Mouse (Mus musculus) MEL (cell line): Measurements from ENCODE around the gene Pms1. TPM values are rescaled to one million over a fixed set of nuclear protein-coding genes. Genes with fewer than 3 reads are reported as not detected.

Source experiments
- DNase-seq: peaks from one replicate; pipeline ENCODE4 v3.0.0; 2011; ENCODE audit warnings: low read depth, low spot score
- H3K27ac ChIP-seq: 2 replicates; pipeline ENCODE4 v1.5.1; 2012; ENCODE audit warnings: low read depth, mild to moderate bottlenecking, control low read depth, low read length, moderate library complexity; ENCODE audit not compliant: control insufficient read depth
- H3K27me3 ChIP-seq, 2 experiments: fragments of 150-350 bp in 1 of 2; sonication (generic) in 1 of 2; 2 replicates each; pipeline ENCODE4 v1.6.1; 2012; ENCODE audit warnings: low read length in 2 of 2, mild to moderate bottlenecking in 2 of 2, improper control_type of control experiment in 1 of 2, moderate library complexity in 1 of 2; ENCODE audit not compliant: insufficient read depth in 2 of 2, control insufficient read depth in 1 of 2
- H3K36me3 ChIP-seq, 2 experiments: 2 replicates each; pipeline ENCODE4 v1.6.1; 2012 to 2014; ENCODE audit warnings: low read length in 2 of 2, improper control_type of control experiment in 1 of 2, inconsistent platforms in 1 of 2, mild to moderate bottlenecking in 1 of 2; ENCODE audit not compliant: insufficient read depth in 2 of 2, control insufficient read depth in 1 of 2
- H3K4me1 ChIP-seq, 2 experiments: fragments of 150-350 bp in 1 of 2; sonication (generic) in 1 of 2; 2 replicates each; pipeline ENCODE4 v1.6.1; 2012; ENCODE audit warnings: low read length in 2 of 2, improper control_type of control experiment in 1 of 2, mild to moderate bottlenecking in 1 of 2; ENCODE audit not compliant: insufficient read depth in 2 of 2, control insufficient read depth in 1 of 2
- H3K4me3 ChIP-seq, 2 experiments: fragments of 150-350 bp in 1 of 2; sonication (generic) in 1 of 2; 2 replicates each; pipeline ENCODE4 v1.5.1; 2012; ENCODE audit warnings: low read depth in 2 of 2, low read length in 2 of 2, mild to moderate bottlenecking in 2 of 2, moderate library complexity in 2 of 2, control low read depth in 1 of 2, improper control_type of control experiment in 1 of 2; ENCODE audit not compliant: control insufficient read depth in 1 of 2, insufficient read depth in 1 of 2
- H3K79me2 ChIP-seq: 2 replicates; pipeline ENCODE4 v1.6.1; 2012; ENCODE audit warnings: mild to moderate bottlenecking, low read length, moderate library complexity; ENCODE audit not compliant: control insufficient read depth, poor library complexity, insufficient read depth
- H3K9ac ChIP-seq: 2 replicates; pipeline ENCODE4 v1.6.1; 2012; ENCODE audit warnings: low read depth, mild to moderate bottlenecking, control low read depth, low read length, moderate library complexity; ENCODE audit not compliant: control insufficient read depth, poor library complexity, severe bottlenecking
- H3K9me3 ChIP-seq: fragments of 150-350 bp; sonication (generic); replicated peaks from 2 replicates; pipeline ENCODE4 v1.6.1; 2012; ENCODE audit warnings: mild to moderate bottlenecking, low read length, improper control_type of control experiment, moderate library complexity; ENCODE audit not compliant: insufficient read depth
- CHD1 ChIP-seq: IDR thresholded peaks from 2 replicates; pipeline ENCODE4 v1.6.1; 2012; ENCODE audit warnings: low read depth, mild to moderate bottlenecking, inconsistent platforms, low read length, improper control_type of control experiment
- CTCF ChIP-seq, 3 experiments: IDR thresholded peaks in 2 of 3; conservative IDR thresholded peaks in 1 of 3; 2 replicates each; pipeline ENCODE4 v1.5.1; 2011 to 2012; ENCODE audit warnings: low read length in 3 of 3, low read depth in 2 of 3, mild to moderate bottlenecking in 2 of 3, improper control_type of control experiment in 1 of 3, inconsistent platforms in 1 of 3, mixed read lengths in 1 of 3, moderate library complexity in 1 of 3; ENCODE audit not compliant: control insufficient read depth in 1 of 3, insufficient read depth in 1 of 3, poor library complexity in 1 of 3, severe bottlenecking in 1 of 3
- E2F4 ChIP-seq: IDR thresholded peaks from 2 replicates; pipeline ENCODE4 v1.6.1; 2011; ENCODE audit warnings: low read depth, low read length, improper control_type of control experiment, borderline replicate concordance
- EP300 ChIP-seq, 2 experiments: IDR thresholded peaks; 2 replicates each; pipeline ENCODE4 v1.6.1; 2011; ENCODE audit warnings: improper control_type of control experiment in 2 of 2, low read length in 2 of 2, low read depth in 1 of 2, mild to moderate bottlenecking in 1 of 2
- GABPA ChIP-seq: IDR thresholded peaks from 2 replicates; pipeline ENCODE4 v1.6.1; 2012; ENCODE audit warnings: low read depth, mild to moderate bottlenecking, inconsistent platforms, low read length, improper control_type of control experiment, moderate library complexity
- GATA1 ChIP-seq: IDR thresholded peaks from 2 replicates; pipeline ENCODE4 v1.6.1; 2011; ENCODE audit warnings: low read depth, low read length, improper control_type of control experiment
- HCFC1 ChIP-seq: IDR thresholded peaks from 2 replicates; pipeline ENCODE4 v1.6.1; 2012; ENCODE audit warnings: low read depth, mild to moderate bottlenecking, inconsistent platforms, low read length, improper control_type of control experiment, moderate library complexity
- JUND ChIP-seq: IDR thresholded peaks from 2 replicates; pipeline ENCODE4 v1.6.1; 2011; ENCODE audit warnings: low read depth, mild to moderate bottlenecking, improper control_type of control experiment, low read length
- MAX ChIP-seq: IDR thresholded peaks from 2 replicates; pipeline ENCODE4 v1.6.1; 2011; ENCODE audit warnings: low read length, improper control_type of control experiment
- MYC ChIP-seq: IDR thresholded peaks from 2 replicates; pipeline ENCODE4 v1.6.1; 2011; ENCODE audit warnings: low read depth, mild to moderate bottlenecking, low read length, improper control_type of control experiment, moderate library complexity
- POLR2AphosphoS2 ChIP-seq: IDR thresholded peaks from 2 replicates; pipeline ENCODE4 v1.6.1; 2011; ENCODE audit warnings: low read length, improper control_type of control experiment
- TAL1 ChIP-seq: IDR thresholded peaks from 2 replicates; pipeline ENCODE4 v1.6.1; 2012; ENCODE audit warnings: mild to moderate bottlenecking, inconsistent platforms, low read length, moderate library complexity, mixed read lengths
- TBP ChIP-seq: IDR thresholded peaks from 2 replicates; pipeline ENCODE4 v1.8.0; 2011; ENCODE audit warnings: low read depth, low read length, improper control_type of control experiment
- TCF12 ChIP-seq: IDR thresholded peaks from 2 replicates; pipeline ENCODE4 v1.6.1; 2014; ENCODE audit warnings: low read depth, mild to moderate bottlenecking, inconsistent platforms, low read length, improper control_type of control experiment, moderate library complexity
- USF2 ChIP-seq, 2 experiments: IDR thresholded peaks; 2 replicates each; pipeline ENCODE4 v1.6.1; 2011 to 2012; ENCODE audit warnings: improper control_type of control experiment in 2 of 2, low read length in 2 of 2, borderline replicate concordance in 1 of 2, inconsistent platforms in 1 of 2, low read depth in 1 of 2, mild to moderate bottlenecking in 1 of 2; ENCODE audit not compliant: insufficient read depth in 1 of 2
- ZNF384 ChIP-seq: IDR thresholded peaks from 2 replicates; pipeline ENCODE4 v1.6.1; 2012; ENCODE audit warnings: low read depth, mild to moderate bottlenecking, inconsistent platforms, low read length, improper control_type of control experiment
- polyA plus RNA-seq, 2 experiments: library from polyadenylated mRNA; stranded (reverse) in 1 of 2; unstranded in 1 of 2; fragments of >175 nt in 1 of 2; fragments of >200 nt in 1 of 2; gene quantifications; 2 replicates each; pipeline versions ENCODE4 v1.2.1 to v1.2.4; 2012; ENCODE audit warnings: low replicate concordance in 2 of 2, low read depth in 1 of 2; ENCODE audit not compliant: insufficient read length in 2 of 2, insufficient read depth in 1 of 2, missing spikeins in 1 of 2
- total RNA-seq: library from RNA; depleted of rRNA; stranded (reverse); fragments of 300-350 nt; gene quantifications from 2 replicates; pipeline ENCODE4 v1.2.3, GENCODE M21; 2012

The Pms1 gene
- total and polyA plus RNA-seq, 3 experiments: 9.5 to 13.4 TPM; not detected in 1

GRCm38 (mm10) chr1:53194536-53194935, 102.3 kb downstream of the Pms1 start:
- TF ChIP-seq GATA1: 0 out of 2 replicates have a peak, but pooled peaks have one; percentile 15
- no peak for TF ChIP-seq MYC
- H3K36me3 ChIP-seq: peaks cover 2 to 5% of the 10 kb centered on the region in 2 experiments; a peak in 2 of 4 replicates
- no peaks in the 10 kb centered on the region for H3K27me3 ChIP-seq
- H3K79me2 ChIP-seq: no peaks in the 10 kb centered on the region
- H3K4me3 ChIP-seq: no peak overlapping the region
- no peaks in the 10 kb centered on the region for H3K9me3 ChIP-seq
- no peak overlapping the region for H3K9ac ChIP-seq
- H3K4me1 ChIP-seq: peaks cover 0 to 2% of the 10 kb centered on the region in 2 experiments; a peak in 1 of 4 replicates
- no peak for DNase-seq
- no peak overlapping the region for H3K27ac ChIP-seq

- Histone ChIP-seq H3K27me3 (no peaks in the 10 kb centered on the region), H3K27ac (no peak overlapping the region), H3K9ac (no peak overlapping the region), H3K9me3 (no peaks in the 10 kb centered on the region), H3K79me2 (no peaks in the 10 kb centered on the region), H3K4me1 (peaks cover 0 to 2% of the 10 kb centered on the region in 2 experiments; a peak in 1 of 4 replicates), H3K4me3 (no peak overlapping the region), H3K36me3 (peaks cover 0 to 5% of the 10 kb centered on the region in 2 experiments; a peak in 2 of 4 replicates)
- DNase-seq: no peak
- TF ChIP-seq HCFC1 (no peak), TBP (no peak)
Observed at GRCm38 (mm10) chr1:53191234-53191633, 105.6 kb downstream of the Pms1 start.

GRCm38 (mm10) chr1:53189620-53190019, 107.2 kb downstream of the Pms1 start:
- Histone ChIP-seq H3K79me2 (no peaks in the 10 kb centered on the region), H3K27ac (no peak overlapping the region), H3K36me3 (peaks cover 0 to 1% of the 10 kb centered on the region in 2 experiments; a peak in 2 of 4 replicates), H3K4me1 (peaks cover 0 to 2% of the 10 kb centered on the region in 2 experiments; a peak in 1 of 4 replicates), H3K4me3 (no peak overlapping the region), H3K27me3 (no peaks in the 10 kb centered on the region), H3K9me3 (no peaks in the 10 kb centered on the region), H3K9ac (no peak overlapping the region)
- DNase-seq: no peak
- TF ChIP-seq MAX (no peak), E2F4 (no peak), ZNF384 (no peak), GABPA (no peak), USF2 (IDR thresholded peaks at IDR 0.05; ENCODE audit: borderline replicate concordance in 1 of 2, insufficient read depth in 1 of 2, low read depth in 1 of 2, low read length in 2 of 2) (no peak), HCFC1 (no peak), TCF12 (no peak), CTCF (IDR thresholded peaks at IDR 0.05 in 2 of 3, conservative IDR thresholded peaks at IDR 0.05 in 1 of 3; ENCODE audit: control insufficient read depth in 1 of 3, insufficient read depth in 1 of 3, low read depth in 2 of 3, low read length in 3 of 3, poor library complexity in 1 of 3, severe bottlenecking in 1 of 3) (no peak), JUND (no peak), POLR2AphosphoS2 (no peak), EP300 (IDR thresholded peaks at IDR 0.05; ENCODE audit: low read depth in 1 of 2, low read length in 2 of 2) (no peak), CHD1 (no peak), TAL1 (no peak)
